Comparison of ENCODE assay signal across 20 mouse cellular contexts in the genomic region with DNA sequence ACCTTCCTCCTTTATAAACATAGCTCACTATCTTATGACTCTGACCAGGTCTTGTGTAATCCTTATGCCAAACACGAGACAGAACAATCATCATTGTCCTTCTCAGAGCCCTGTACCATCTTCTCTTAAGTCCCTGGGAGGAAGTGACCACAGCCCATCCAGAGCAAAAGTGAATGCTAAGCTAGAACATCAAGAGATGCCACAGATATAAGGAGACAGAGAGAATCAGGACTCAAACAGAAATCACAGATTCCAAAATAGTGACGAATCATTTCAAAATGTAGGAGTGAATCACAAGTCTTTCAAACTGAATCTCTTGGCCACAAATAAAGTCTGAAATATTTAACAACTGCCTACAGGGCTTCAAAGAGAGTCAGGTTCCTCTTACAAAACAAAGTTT.
DNase-seq lines count a peak whose midpoint lies in the region; ATAC-seq and TF ChIP-seq lines count a peak whose summit lies in the region.
"Had no signal": no experiment of that assay in that cellular context is flagged by ENCODE, and none has a peak within 500 bp of the region (broad histone marks: within the 10 kb centered on the region; RNA-seq: fewer than 3 reads in every experiment).

No protein-coding gene starts in this region.

- no peak for TF ChIP-seq CTCF in stomach, postnatal 0 days (IDR thresholded peaks at IDR 0.05; ENCODE audit: low read depth)

- no peak for TF ChIP-seq EP300 in stomach, postnatal 0 days (optimal IDR thresholded peaks at IDR 0.05)

- no peak overlapping the region for H3K27ac ChIP-seq in stomach, postnatal 0 days (replicated peaks)
- H3K27ac ChIP-seq: embryonic facial prominence, embryonic 15.5 days; forebrain, embryonic 15.5 days; hindbrain, embryonic 10.5 days; hindbrain, embryonic 14.5 days; intestine, embryonic 15.5 days had no signal

- H3K4me3 ChIP-seq in myocyte = no peak overlapping the region
- H3K4me3 ChIP-seq in stomach, postnatal 0 days (ENCODE audit: low read depth, low read length) = no peak overlapping the region
- H3K4me3 ChIP-seq: embryonic facial prominence, embryonic 15.5 days; forebrain, embryonic 15.5 days; heart, embryonic 12.5 days; hindbrain, embryonic 10.5 days; intestine, embryonic 15.5 days had no signal

- H3K4me1 ChIP-seq in stomach, postnatal 0 days (replicated peaks; ENCODE audit: control insufficient read depth, insufficient read depth) = 0 out of 2 replicates have a peak, but pooled peaks cover 2% of the 10 kb centered on the region
- H3K4me1 ChIP-seq: embryonic facial prominence, embryonic 15.5 days; forebrain, embryonic 15.5 days; hindbrain, embryonic 10.5 days had no signal

- no peaks in the 10 kb centered on the region for H3K27me3 ChIP-seq in myocyte (ENCODE audit: control insufficient read depth, insufficient read depth, insufficient read length)
- H3K27me3 ChIP-seq in stomach, postnatal 0 days (ENCODE audit: control insufficient read depth, insufficient read depth, low read length) = no peaks in the 10 kb centered on the region
- H3K27me3 ChIP-seq: CH12.LX; embryonic facial prominence, embryonic 15.5 days; forebrain, embryonic 15.5 days; heart, embryonic 12.5 days; intestine, embryonic 15.5 days had no signal

- H3K9me3 ChIP-seq in stomach, postnatal 0 days (ENCODE audit: control insufficient read depth, low read length) = no peaks in the 10 kb centered on the region
- H3K9me3 ChIP-seq: embryonic facial prominence, embryonic 15.5 days; forebrain, embryonic 15.5 days; heart, embryonic 12.5 days; hindbrain, embryonic 10.5 days; intestine, embryonic 15.5 days had no signal

- H3K36me3 ChIP-seq in myocyte (ENCODE audit: control insufficient read depth, insufficient read depth) = no peaks in the 10 kb centered on the region
- no peaks in the 10 kb centered on the region for H3K36me3 ChIP-seq in stomach, postnatal 0 days (ENCODE audit: control insufficient read depth, insufficient read depth, low read length)
- H3K36me3 ChIP-seq: embryonic facial prominence, embryonic 15.5 days; forebrain, embryonic 15.5 days; heart, embryonic 12.5 days; hindbrain, embryonic 10.5 days; intestine, embryonic 15.5 days had no signal

- ATAC-seq in stomach, postnatal 0 days (ENCODE audit: low FRiP score, low TSS enrichment) = no peak
- ATAC-seq: forebrain, embryonic 15.5 days; intestine, embryonic 15.5 days had no signal

- peaks cover 48% of the 10 kb centered on the region for H3K79me2 ChIP-seq in myocyte (ENCODE audit: control insufficient read depth, insufficient read depth)

- 59% methylated on average over 2 of the region's 2 CpGs for WGBS in stomach, postnatal 0 days

- no peak overlapping the region for H3K9ac ChIP-seq in stomach, postnatal 0 days (ENCODE audit: low read length)
- H3K9ac ChIP-seq: embryonic facial prominence, embryonic 15.5 days; forebrain, embryonic 15.5 days; heart, embryonic 12.5 days; hindbrain, embryonic 14.5 days; intestine, embryonic 15.5 days had no signal

- DNase-seq in lung, postnatal 36 days = peak; percentile 24
- no peak for DNase-seq in lung, postnatal 25 days (ENCODE audit: low spot score)
- peak; percentile 75 for DNase-seq in Muller cell, postnatal 12 days (ENCODE audit: inconsistent ontology term)
- DNase-seq in brain, adult 2 months (ENCODE audit: low read depth, low spot score) = peak; percentile 24
- DNase-seq in layer of hippocampus, postnatal 36 days = no peak
- DNase-seq in stomach, postnatal 0 days (ENCODE audit: low spot score) = no peak
- DNase-seq in ovary, adult 18-20 months (ENCODE audit: low spot score) = no peak
- DNase-seq: adrenal gland, postnatal 25 days; cerebellum, adult 11 months; cerebellum, adult 9-10 months; cerebellum, postnatal 36 days; gastrocnemius, postnatal 25 days had no signal

- peak overlapping the region; percentile 53 for H3K4me2 ChIP-seq in myocyte (ENCODE audit: low read depth)
- H3K4me2 ChIP-seq in stomach, postnatal 0 days (replicated peaks; ENCODE audit: low read depth) = no peak overlapping the region
- H3K4me2 ChIP-seq: embryonic facial prominence, embryonic 15.5 days; forebrain, embryonic 15.5 days; heart, embryonic 12.5 days; hindbrain, embryonic 14.5 days; intestine, embryonic 15.5 days had no signal

- TF ChIP-seq POLR2A in myocyte (IDR thresholded peaks at IDR 0.05; ENCODE audit: insufficient read length, low read depth) = no peak

- H3ac ChIP-seq in myocyte (ENCODE audit: control insufficient read depth, insufficient read length) = no peak overlapping the region

TF ChIP-seq in myocyte, 11 proteins besides CTCF, POLR2A, EP300 and RAD21:
- TF ChIP-seq TCF3 (IDR thresholded peaks at IDR 0.05; ENCODE audit: insufficient read length, low read depth) (no peak), CEBPB (IDR thresholded peaks at IDR 0.05; ENCODE audit: insufficient read depth, poor library complexity, severe bottlenecking) (0 out of 2 replicates have a peak, but pooled peaks have one; percentile 7), MYOD1 (IDR thresholded peaks at IDR 0.05; ENCODE audit: control insufficient read depth in 1 of 3, insufficient read length in 2 of 3, low read depth in 2 of 3) (no peak)

Comparison
In these comparisons a context has a peak if more than half of its experiments do, and no peak if none do; other contexts are left out.
1. DNase-seq: peak in lung, postnatal 36 days (single experiment), Muller cell, postnatal 12 days (single experiment) and brain, adult 2 months (single experiment); none in lung, postnatal 25 days (single experiment), layer of hippocampus, postnatal 36 days (0 of 2), stomach, postnatal 0 days (single experiment) and ovary, adult 18-20 months (single experiment).